Mouse (Mus musculus): ENCODE data around the gene 4931409K22Rik. TPM values are rescaled to one million over a fixed set of nuclear protein-coding genes. Genes with fewer than 3 reads are reported as not detected.

The 4931409K22Rik gene
- polyA plus RNA-seq, 1 experiment = 4.7 TPM

GRCm38 (mm10) chr5:24601911-24602750 is 45.5 kb upstream of the 4931409K22Rik start:
- Histone ChIP-seq H3K4me1 (ENCODE audit: control insufficient read depth, insufficient read depth, low read length) (no peaks in the 10 kb centered on the region; the same call in 1 of the 2 replicates), H3K27ac (ENCODE audit: control insufficient read depth, insufficient read depth, low read depth, low read length, poor library complexity) (peak overlapping the region; percentile 12; the same call in 1 of the 2 replicates), H3K4me3 (replicated peaks; ENCODE audit: control insufficient read depth, low read depth, low read length) (no peak overlapping the region)
- TF ChIP-seq POLR2A (IDR thresholded peaks at IDR 0.05; ENCODE audit: borderline replicate concordance, control insufficient read depth, low read depth, low read length) (no peak), CTCF (IDR thresholded peaks at IDR 0.05; ENCODE audit: control insufficient read depth, insufficient read depth, low read length) (no peak)
- under 1% methylated on average over 69 of the region's 73 CpGs for WGBS

GRCm38 (mm10) chr5:24601071-24601835 is 44.6 kb upstream of the 4931409K22Rik start:
- H3K27ac ChIP-seq (ENCODE audit: control insufficient read depth, insufficient read depth, low read depth, low read length, poor library complexity) = no peak overlapping the region; the same call in 1 of the 2 replicates
- no peaks in the 10 kb centered on the region; the same call in 1 of the 2 replicates for H3K4me1 ChIP-seq (ENCODE audit: control insufficient read depth, insufficient read depth, low read length)
- H3K4me3 ChIP-seq (replicated peaks; ENCODE audit: control insufficient read depth, low read depth, low read length) = no peak overlapping the region
- no peak for TF ChIP-seq POLR2A (IDR thresholded peaks at IDR 0.05; ENCODE audit: borderline replicate concordance, control insufficient read depth, low read depth, low read length)
- WGBS = 4% methylated on average over 32 of the region's 33 CpGs

GRCm38 (mm10) chr5:24600236-24600635 is 43.6 kb upstream of the 4931409K22Rik start:
- no peak overlapping the region for H3K4me3 ChIP-seq (replicated peaks; ENCODE audit: control insufficient read depth, low read depth, low read length)
- 77% methylated on average over 2 of the region's 2 CpGs for WGBS
- H3K27ac ChIP-seq (ENCODE audit: control insufficient read depth, insufficient read depth, low read depth, low read length, poor library complexity) = no peak overlapping the region
- TF ChIP-seq POLR2A (IDR thresholded peaks at IDR 0.05; ENCODE audit: borderline replicate concordance, control insufficient read depth, low read depth, low read length) = no peak
- no peak for TF ChIP-seq CTCF (IDR thresholded peaks at IDR 0.05; ENCODE audit: control insufficient read depth, insufficient read depth, low read length)
- no peaks in the 10 kb centered on the region; the same call in 1 of the 2 replicates for H3K4me1 ChIP-seq (ENCODE audit: control insufficient read depth, insufficient read depth, low read length)

DNA sequence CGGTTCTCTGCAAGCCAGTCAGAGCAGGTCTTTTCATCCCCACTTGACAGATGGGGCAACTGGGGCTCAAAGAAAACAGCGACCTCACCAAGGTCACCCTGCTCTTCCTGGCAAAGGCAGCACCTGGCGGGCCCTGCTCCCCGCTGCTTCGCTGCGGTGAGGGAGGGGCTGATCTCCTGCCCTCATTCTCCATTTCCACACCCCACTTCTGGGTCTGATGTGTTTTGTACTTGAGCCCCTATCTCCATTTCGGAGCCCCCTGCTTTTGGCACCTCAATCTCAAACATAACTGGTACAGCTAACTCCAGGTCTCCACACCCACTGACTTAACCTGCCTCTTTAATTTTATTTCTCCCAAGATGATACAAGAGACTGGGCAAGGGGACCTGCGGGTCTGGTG is 42.5 kb upstream of the 4931409K22Rik start:
- Histone ChIP-seq H3K4me3 (replicated peaks; ENCODE audit: control insufficient read depth, low read depth, low read length) (no peak overlapping the region), H3K27ac (ENCODE audit: control insufficient read depth, insufficient read depth, low read depth, low read length, poor library complexity) (no peak overlapping the region), H3K4me1 (ENCODE audit: control insufficient read depth, insufficient read depth, low read length) (no peaks in the 10 kb centered on the region; the same call in 1 of the 2 replicates)
- 32% methylated on average over 8 of the region's 8 CpGs for WGBS
- TF ChIP-seq CTCF (IDR thresholded peaks at IDR 0.05; ENCODE audit: control insufficient read depth, insufficient read depth, low read length) = no peak
- TF ChIP-seq POLR2A (IDR thresholded peaks at IDR 0.05; ENCODE audit: borderline replicate concordance, control insufficient read depth, low read depth, low read length) = no peak

DNA sequence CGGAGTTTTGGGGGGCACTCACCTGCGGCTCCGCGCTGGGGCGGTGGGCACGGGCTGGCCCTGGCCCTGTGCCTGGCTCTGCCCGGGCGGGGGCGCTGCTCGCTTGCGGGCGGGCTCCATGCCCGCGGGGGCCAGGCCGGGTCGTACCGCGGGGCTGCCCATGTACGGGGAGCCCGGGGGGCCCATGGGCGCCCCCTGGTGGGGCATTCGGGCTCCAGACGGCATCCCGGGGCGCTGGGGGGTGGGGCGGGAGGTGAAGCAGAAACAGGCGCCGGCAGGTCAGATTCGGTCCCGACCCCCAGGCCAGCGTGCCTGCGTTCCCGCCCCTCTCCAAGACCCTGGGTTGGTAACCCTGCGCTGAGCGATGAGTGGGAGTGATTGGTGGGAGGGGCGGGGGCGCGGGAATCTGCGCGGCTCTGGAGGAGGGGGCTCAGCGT is 42.0 kb upstream of the 4931409K22Rik start:
- 2% methylated on average over 41 of the region's 41 CpGs for WGBS
- peak; percentile 7; the same call in 1 of the 2 replicates for TF ChIP-seq CTCF (IDR thresholded peaks at IDR 0.05; ENCODE audit: control insufficient read depth, insufficient read depth, low read length)
- no peak for TF ChIP-seq POLR2A (IDR thresholded peaks at IDR 0.05; ENCODE audit: borderline replicate concordance, control insufficient read depth, low read depth, low read length)
- H3K4me3 ChIP-seq (replicated peaks; ENCODE audit: control insufficient read depth, low read depth, low read length) = no peak overlapping the region
- no peaks in the 10 kb centered on the region; the same call in 1 of the 2 replicates for H3K4me1 ChIP-seq (ENCODE audit: control insufficient read depth, insufficient read depth, low read length)
- no peak overlapping the region for H3K27ac ChIP-seq (ENCODE audit: control insufficient read depth, insufficient read depth, low read depth, low read length, poor library complexity)

GRCm38 (mm10) chr5:24597901-24598569 is 41.4 kb upstream of the 4931409K22Rik start:
- H3K4me3 ChIP-seq (replicated peaks; ENCODE audit: control insufficient read depth, low read depth, low read length) = no peak overlapping the region
- H3K27ac ChIP-seq (ENCODE audit: control insufficient read depth, insufficient read depth, low read depth, low read length, poor library complexity) = no peak overlapping the region
- H3K4me1 ChIP-seq (ENCODE audit: control insufficient read depth, insufficient read depth, low read length) = no peaks in the 10 kb centered on the region; the same call in 1 of the 2 replicates
- TF ChIP-seq CTCF (IDR thresholded peaks at IDR 0.05; ENCODE audit: control insufficient read depth, insufficient read depth, low read length) (no peak), POLR2A (IDR thresholded peaks at IDR 0.05; ENCODE audit: borderline replicate concordance, control insufficient read depth, low read depth, low read length) (no peak)
- WGBS = 21% methylated on average over 15 of the region's 15 CpGs

GRCm38 (mm10) chr5:24597221-24597728 is 40.7 kb upstream of the 4931409K22Rik start:
- H3K4me1 ChIP-seq (ENCODE audit: control insufficient read depth, insufficient read depth, low read length) = no peaks in the 10 kb centered on the region; the same call in 1 of the 2 replicates
- H3K4me3 ChIP-seq (replicated peaks; ENCODE audit: control insufficient read depth, low read depth, low read length) = no peak overlapping the region
- WGBS = 7% methylated on average over 2 of the region's 2 CpGs
- no peak overlapping the region for H3K27ac ChIP-seq (ENCODE audit: control insufficient read depth, insufficient read depth, low read depth, low read length, poor library complexity)
- TF ChIP-seq CTCF (IDR thresholded peaks at IDR 0.05; ENCODE audit: control insufficient read depth, insufficient read depth, low read length) = 0 out of 2 replicates have a peak, but pooled peaks have one; percentile 9
- no peak for TF ChIP-seq POLR2A (IDR thresholded peaks at IDR 0.05; ENCODE audit: borderline replicate concordance, control insufficient read depth, low read depth, low read length)
